Mouse (Mus musculus): ENCODE data around the gene Evi2. TPM values are rescaled to one million over a fixed set of nuclear protein-coding genes. Genes with fewer than 3 reads are reported as not detected.

Gene Evi2
- 0.02 TPM in 1 of 2 replicates, not detected in the other for polyA plus RNA-seq (2012)

- TF ChIP-seq GATA1 (IDR thresholded peaks at IDR 0.05; ENCODE audit: low read length): no peak
These were observed at the start of gene Evi2, which contains the start of gene Evi2a for GRCm38 (mm10) chr11:79530333-79530761. Evi2 (minus strand) TSS chr11:79530589. Evi2a (minus strand) TSS chr11:79530609.

- TF ChIP-seq GATA1 (IDR thresholded peaks at IDR 0.05; ENCODE audit: low read length): no peak
These were observed 47.4 kb upstream of the Evi2 start for GRCm38 (mm10) chr11:79577741-79578140.

GRCm38 (mm10) chr11:79575383-79576073, 45.1 kb upstream of the Evi2 start:
- no peak for TF ChIP-seq GATA1 (IDR thresholded peaks at IDR 0.05; ENCODE audit: low read length)

GRCm38 (mm10) chr11:79573836-79574235, 43.4 kb upstream of the Evi2 start:
- TF ChIP-seq GATA1 (IDR thresholded peaks at IDR 0.05; ENCODE audit: low read length): no peak

GRCm38 (mm10) chr11:79570319-79570718, 39.9 kb upstream of the Evi2 start:
- TF ChIP-seq GATA1 (IDR thresholded peaks at IDR 0.05; ENCODE audit: low read length): no peak

- TF ChIP-seq GATA1 (IDR thresholded peaks at IDR 0.05; ENCODE audit: low read length): no peak
These were observed 38.0 kb upstream of the Evi2 start for GRCm38 (mm10) chr11:79568197-79568911.

GRCm38 (mm10) chr11:79566947-79567346, 36.6 kb upstream of the Evi2 start:
- TF ChIP-seq GATA1 (IDR thresholded peaks at IDR 0.05; ENCODE audit: low read length): no peak

GRCm38 (mm10) chr11:79563493-79563892, 33.1 kb upstream of the Evi2 start:
- no peak for TF ChIP-seq GATA1 (IDR thresholded peaks at IDR 0.05; ENCODE audit: low read length)

- TF ChIP-seq GATA1 (IDR thresholded peaks at IDR 0.05; ENCODE audit: low read length): no peak
These were observed 30.1 kb upstream of the Evi2 start for GRCm38 (mm10) chr11:79560536-79560935.

GRCm38 (mm10) chr11:79552622-79553021, 22.2 kb upstream of the Evi2 start:
- no peak for TF ChIP-seq GATA1 (IDR thresholded peaks at IDR 0.05; ENCODE audit: low read length)

GRCm38 (mm10) chr11:79536293-79536692, 5.9 kb upstream of the Evi2 start:
- TF ChIP-seq GATA1 (IDR thresholded peaks at IDR 0.05; ENCODE audit: low read length): no peak

GRCm38 (mm10) chr11:79535554-79535953, 5.2 kb upstream of the Evi2 start:
- TF ChIP-seq GATA1 (IDR thresholded peaks at IDR 0.05; ENCODE audit: low read length): no peak

GRCm38 (mm10) chr11:79533950-79534690, 3.7 kb upstream of the Evi2 start:
- no peak for TF ChIP-seq GATA1 (IDR thresholded peaks at IDR 0.05; ENCODE audit: low read length)

- TF ChIP-seq GATA1 (IDR thresholded peaks at IDR 0.05; ENCODE audit: low read length): no peak
These were observed 2.9 kb upstream of the Evi2 start for GRCm38 (mm10) chr11:79533311-79533710.

GRCm38 (mm10) chr11:79531485-79531884, 1.1 kb upstream of the Evi2 start:
- no peak for TF ChIP-seq GATA1 (IDR thresholded peaks at IDR 0.05; ENCODE audit: low read length)

- TF ChIP-seq GATA1 (IDR thresholded peaks at IDR 0.05; ENCODE audit: low read length): no peak
These were observed 385 bp upstream of the Evi2 start for GRCm38 (mm10) chr11:79530774-79531173.

Data from G1E-ER4 (cell line).